Mouse (Mus musculus) liver, embryonic 11.5 days (tissue): ENCODE measurements around the gene D5Ertd579e. TPM values are rescaled to one million over a fixed set of nuclear protein-coding genes. Genes with fewer than 3 reads are reported as not detected.

ENCODE experiments used
- ATAC-seq: fragments of 200-750 bp; cut with Nextera tagmentation; replicated peaks from 2 replicates; pipeline ENCODE4 v1.8.0; 2017; ENCODE audit warnings: moderate number of reproducible peaks, mild to moderate bottlenecking, moderate TSS enrichment, moderate library complexity; ENCODE audit not compliant: low FRiP score
- DNase-seq: peaks from one replicate; pipeline ENCODE4 v3.0.0-alpha.2; 2017; ENCODE audit warnings: low spot score
- H3K27ac ChIP-seq: fragments of 300-500 bp; sonication (generic); 2 replicates; pipeline ENCODE4 v1.5.1; 2014; ENCODE audit warnings: mild to moderate bottlenecking, low read depth, low read length, control low read depth
- H3K27me3 ChIP-seq: fragments of 300-500 bp; sonication (generic); replicated peaks from 2 replicates; pipeline ENCODE4 v1.6.1; 2014; ENCODE audit warnings: low read length, mixed read lengths; ENCODE audit not compliant: control insufficient read depth, insufficient read depth
- H3K36me3 ChIP-seq: fragments of 300-500 bp; sonication (generic); 2 replicates; pipeline ENCODE4 v1.6.1; 2014; ENCODE audit warnings: mild to moderate bottlenecking, low read length, moderate library complexity, mixed read lengths; ENCODE audit not compliant: control insufficient read depth, insufficient read depth
- H3K4me1 ChIP-seq: fragments of 300-500 bp; sonication (generic); replicated peaks from 2 replicates; pipeline ENCODE4 v1.6.1; 2014; ENCODE audit warnings: low read length, mixed read lengths; ENCODE audit not compliant: control insufficient read depth, insufficient read depth
- H3K4me2 ChIP-seq: fragments of 300-500 bp; sonication (generic); 2 replicates; pipeline ENCODE4 v1.6.1; 2014; ENCODE audit warnings: mild to moderate bottlenecking, control low read depth, moderate library complexity
- H3K4me3 ChIP-seq: fragments of 300-500 bp; sonication (generic); 2 replicates; pipeline ENCODE4 v1.5.1; 2014; ENCODE audit warnings: low read depth, low read length, control low read depth
- H3K9ac ChIP-seq: fragments of 300-500 bp; sonication (generic); 2 replicates; pipeline ENCODE4 v1.6.1; 2014; ENCODE audit warnings: low read depth, low read length, control low read depth
- H3K9me3 ChIP-seq: fragments of 300-500 bp; sonication (generic); 2 replicates; pipeline ENCODE4 v1.6.1; 2016; ENCODE audit warnings: low read length, inconsistent platforms, mixed read lengths; ENCODE audit not compliant: control insufficient read depth
- WGBS: fragments of 180-500 bp; shearing (Covaris S2); extraction: QIAGEN DNeasy Blood & Tissue Kit; methylation state at CpG from one replicate; pipeline ENCODE4 v1.1.7; 2014; 5-methylcytosine and 5-hydroxymethylcytosine counted together
- polyA plus RNA-seq: library from polyadenylated mRNA; unstranded; fragments of >200 nt; fragmentation: Nextera tagmentation; extraction: Ambion mirVana; gene quantifications from 2 replicates; pipeline ENCODE4 v1.2.1, GENCODE M21; 2014

Gene D5Ertd579e
- polyA plus RNA-seq, 1 experiment from 2014 or later = 19.3 TPM

DNA sequence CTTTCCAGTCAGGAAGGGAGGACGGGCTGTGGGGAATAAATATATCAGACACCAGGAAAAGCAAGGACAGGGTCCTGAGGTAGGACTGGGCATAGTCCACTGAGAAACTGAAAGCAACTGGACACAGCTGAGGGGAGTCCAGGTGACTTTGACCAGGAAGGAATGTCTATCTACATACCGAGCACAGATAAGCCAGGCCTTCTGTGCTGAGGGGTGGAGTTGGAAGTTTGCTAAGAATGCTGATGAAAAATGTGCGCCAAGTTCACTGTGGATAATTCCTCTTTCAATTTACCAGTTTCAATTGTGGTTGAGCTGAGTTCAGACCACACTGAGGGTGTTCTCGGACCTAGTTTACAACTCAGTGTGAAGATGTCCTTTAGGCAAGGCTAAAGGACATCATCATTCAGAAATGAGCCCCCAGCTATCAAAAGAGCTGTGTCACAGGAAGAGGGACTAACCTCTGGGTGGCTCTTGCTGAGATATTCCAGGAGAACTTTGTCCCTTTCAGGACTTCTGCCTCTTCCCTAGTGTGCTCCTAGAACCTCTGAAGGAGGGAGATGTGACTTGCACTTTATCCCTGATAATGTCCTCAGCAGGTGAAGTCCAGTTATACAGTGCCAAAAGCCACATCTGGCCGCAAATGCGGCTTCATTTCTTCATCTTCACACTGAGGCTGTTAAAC is 5.3 kb upstream of the D5Ertd579e start:
- no peak overlapping the region for H3K4me2 ChIP-seq
- no peak overlapping the region for H3K4me3 ChIP-seq
- no peak overlapping the region for H3K9ac ChIP-seq
- WGBS = 65% methylated on average over 6 of the region's 6 CpGs
- ATAC-seq = no peak
- H3K9me3 ChIP-seq = no peaks in the 10 kb centered on the region
- no peaks in the 10 kb centered on the region for H3K36me3 ChIP-seq
- H3K27me3 ChIP-seq = no peaks in the 10 kb centered on the region
- DNase-seq = no peak
- peaks cover 16% of the 10 kb centered on the region for H3K4me1 ChIP-seq
- no peak overlapping the region for H3K27ac ChIP-seq

DNA sequence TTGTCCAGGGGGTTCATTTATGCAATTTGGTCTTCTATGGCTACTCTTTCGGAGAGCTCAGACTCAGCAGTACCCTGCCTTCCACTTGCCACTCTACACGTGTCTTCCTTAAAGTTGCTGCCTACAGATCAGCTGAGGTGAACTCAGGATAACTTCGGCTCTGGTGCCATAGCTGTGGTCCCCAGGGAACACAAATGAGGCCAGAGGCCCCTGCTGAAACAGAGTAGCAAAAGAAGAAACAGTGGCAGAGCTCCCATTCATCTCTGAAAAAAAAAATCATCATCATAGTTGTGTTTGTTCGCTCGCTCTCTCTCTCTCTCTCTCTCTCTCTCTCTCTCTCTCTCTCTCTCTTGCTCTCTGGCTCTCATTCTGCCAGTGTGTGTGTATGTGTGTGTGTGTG is 2.9 kb upstream of the D5Ertd579e start:
- Histone ChIP-seq H3K27me3 (no peaks in the 10 kb centered on the region), H3K4me1 (peaks cover 26% of the 10 kb centered on the region), H3K36me3 (no peaks in the 10 kb centered on the region), H3K27ac (no peak overlapping the region), H3K9me3 (no peaks in the 10 kb centered on the region), H3K4me3 (no peak overlapping the region), H3K4me2 (no peak overlapping the region), H3K9ac (no peak overlapping the region)
- ATAC-seq (no peak), DNase-seq (no peak)
- WGBS = 65% methylated on average over 5 of the region's 5 CpGs

DNA sequence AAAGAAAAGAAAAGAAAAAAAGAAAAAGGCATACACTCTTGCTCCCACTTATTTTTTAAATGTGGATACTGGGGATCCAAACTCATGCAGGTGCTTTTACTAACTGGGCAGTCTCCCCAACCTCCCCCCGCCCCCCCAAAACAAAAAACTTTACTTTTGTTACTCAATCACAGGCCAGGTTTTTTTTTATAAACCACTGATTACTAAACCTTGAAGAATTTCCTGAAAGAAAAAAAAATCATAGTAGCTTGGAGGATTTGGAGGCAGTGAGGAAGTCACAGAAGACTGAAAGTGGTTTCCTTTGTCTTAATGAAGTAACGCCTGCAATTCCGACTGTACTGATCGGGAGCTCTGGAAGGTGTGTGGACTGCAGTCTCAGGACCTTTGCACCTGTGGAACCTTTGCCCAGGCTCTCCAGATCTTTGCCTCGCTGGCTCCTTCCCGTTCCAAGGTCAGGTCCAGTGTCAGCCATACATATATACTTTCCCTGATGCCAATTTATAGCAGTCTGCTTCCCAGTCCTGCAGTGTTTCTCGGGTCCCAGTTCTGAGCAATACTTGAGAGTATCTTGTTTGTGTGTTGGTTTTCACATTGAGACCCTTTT is 2.3 kb upstream of the D5Ertd579e start:
- Histone ChIP-seq H3K9me3 (no peaks in the 10 kb centered on the region), H3K36me3 (no peaks in the 10 kb centered on the region), H3K27me3 (no peaks in the 10 kb centered on the region), H3K9ac (no peak overlapping the region), H3K4me2 (no peak overlapping the region), H3K4me1 (peaks cover 31% of the 10 kb centered on the region), H3K27ac (no peak overlapping the region), H3K4me3 (no peak overlapping the region)
- DNase-seq = no peak
- 64% methylated on average over 7 of the region's 7 CpGs for WGBS
- no peak for ATAC-seq

DNA sequence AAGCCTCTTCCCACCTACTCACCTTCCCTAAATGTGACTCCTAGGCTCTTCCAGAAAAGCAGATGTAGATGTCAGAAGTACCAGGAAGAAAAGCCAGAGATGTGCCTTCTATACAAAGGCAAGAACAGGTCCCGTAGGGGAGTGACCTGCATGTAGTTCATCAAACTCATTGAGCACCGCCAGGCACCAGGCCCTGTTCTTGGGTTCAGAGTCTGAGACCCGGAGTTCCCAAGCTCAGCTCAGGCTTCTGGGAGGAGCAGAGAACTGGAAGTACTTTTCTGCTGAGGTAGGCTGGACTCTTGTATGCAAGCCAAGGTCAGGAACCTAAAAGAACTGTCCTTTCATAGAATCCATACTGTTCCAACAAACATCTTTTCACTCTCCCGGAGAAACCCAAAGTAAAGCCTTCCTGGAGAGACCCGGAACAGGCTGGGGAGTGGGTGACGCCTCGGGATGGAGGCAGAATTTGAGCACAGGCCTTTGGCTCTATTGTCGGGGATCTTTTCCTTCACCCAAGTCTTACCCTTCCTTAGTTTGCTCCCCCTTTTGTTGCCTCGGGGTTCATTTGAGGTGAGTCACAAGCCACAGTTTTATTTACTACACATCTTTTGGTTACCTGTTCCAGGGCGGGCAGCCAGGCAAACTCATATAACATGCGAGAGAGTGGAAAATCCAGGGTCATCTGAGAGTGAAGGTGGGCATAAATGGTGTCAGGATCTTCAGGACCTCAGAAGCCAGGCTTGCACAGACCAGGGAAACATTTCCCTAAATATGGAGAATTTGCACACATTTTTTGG is 878 bp upstream of the D5Ertd579e start:
- peaks cover 31% of the 10 kb centered on the region for H3K4me1 ChIP-seq
- H3K27me3 ChIP-seq = no peaks in the 10 kb centered on the region
- DNase-seq (no peak), ATAC-seq (no peak)
- H3K27ac ChIP-seq = no peak overlapping the region
- H3K4me2 ChIP-seq = peak overlapping the region; percentile 84
- H3K36me3 ChIP-seq = no peaks in the 10 kb centered on the region
- no peaks in the 10 kb centered on the region for H3K9me3 ChIP-seq
- 75% methylated on average over 11 of the region's 11 CpGs for WGBS
- peak overlapping the region; percentile 86 for H3K9ac ChIP-seq
- H3K4me3 ChIP-seq = peak overlapping the region; percentile 87; the same call in 1 of the 2 replicates

DNA sequence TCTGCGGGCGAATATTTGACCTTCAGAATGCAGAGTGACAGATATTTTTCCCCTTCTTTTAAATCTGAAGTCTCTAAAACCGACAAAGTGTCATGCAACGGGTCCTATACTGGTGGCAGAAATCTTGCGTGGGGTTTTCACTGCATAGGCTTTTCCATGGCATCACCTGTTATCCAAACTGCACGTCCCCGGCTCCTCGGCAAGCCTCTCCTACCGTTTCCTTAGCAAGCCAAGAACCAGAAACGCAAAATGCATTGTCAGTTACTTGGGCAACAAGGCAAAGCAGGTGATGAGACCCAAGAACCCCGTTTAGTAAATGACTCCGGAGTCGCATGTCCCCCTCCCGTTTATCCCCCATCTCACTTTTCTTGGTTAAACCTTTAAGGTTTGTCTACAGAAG is 819 bp downstream of the D5Ertd579e start:
- Histone ChIP-seq H3K9me3 (no peaks in the 10 kb centered on the region), H3K4me1 (peaks cover 29% of the 10 kb centered on the region), H3K27ac (peak overlapping the region; percentile 93), H3K27me3 (no peaks in the 10 kb centered on the region), H3K9ac (peak overlapping the region; percentile 86), H3K4me2 (peak overlapping the region; percentile 84), H3K4me3 (peak overlapping the region; percentile 87), H3K36me3 (no peaks in the 10 kb centered on the region)
- WGBS = 6% methylated on average over 14 of the region's 14 CpGs
- peak; percentile 45 for DNase-seq
- ATAC-seq = no peak

DNA sequence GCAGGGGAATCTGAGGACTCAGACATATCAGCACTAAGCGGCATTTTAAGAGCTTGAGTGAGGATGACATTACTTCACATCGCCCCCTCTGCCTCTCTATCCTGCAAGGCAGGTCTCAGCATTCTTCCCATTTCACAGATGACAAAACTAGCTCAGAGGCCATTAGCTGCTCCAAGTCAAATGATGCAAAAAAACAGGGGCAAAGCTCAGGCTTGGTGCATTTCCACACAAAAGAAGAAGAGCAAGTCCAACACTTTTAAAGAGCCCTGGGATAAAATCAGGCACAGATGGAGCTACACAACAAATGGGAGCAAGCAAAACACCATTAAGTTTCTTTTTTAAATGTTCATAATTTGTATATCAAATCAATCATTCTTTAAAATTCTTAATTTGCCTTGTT is 2.2 kb downstream of the D5Ertd579e start:
- Histone ChIP-seq H3K9ac (no peak overlapping the region), H3K4me2 (peak overlapping the region; percentile 18; the same call in 1 of the 2 replicates), H3K27ac (no peak overlapping the region), H3K4me1 (peaks cover 24% of the 10 kb centered on the region), H3K27me3 (no peaks in the 10 kb centered on the region), H3K9me3 (no peaks in the 10 kb centered on the region), H3K4me3 (no peak overlapping the region), H3K36me3 (no peaks in the 10 kb centered on the region)
- WGBS = 91% methylated on average over 2 of the region's 2 CpGs
- DNase-seq (no peak), ATAC-seq (no peak)

DNA sequence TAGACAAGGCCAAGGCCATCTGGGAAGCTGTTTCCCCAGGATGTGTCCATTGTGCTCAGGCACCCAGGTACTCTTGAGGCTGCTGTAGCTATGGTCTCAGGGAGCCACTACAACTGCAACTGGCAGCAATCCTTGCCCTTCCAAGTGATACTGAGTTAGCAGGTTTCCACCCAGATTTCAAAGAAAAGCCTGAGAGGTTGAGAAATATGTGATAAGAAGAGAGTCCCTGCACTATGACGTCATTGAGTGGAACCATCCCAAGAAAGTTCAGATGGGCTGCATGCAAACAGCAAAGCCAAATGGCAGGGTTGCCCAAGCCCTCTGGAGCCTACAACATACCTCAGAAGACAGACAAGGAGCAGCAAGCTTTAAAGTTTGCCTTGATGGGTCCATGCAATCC is 4.4 kb downstream of the D5Ertd579e start:
- no peak overlapping the region for H3K27ac ChIP-seq
- H3K9me3 ChIP-seq = no peaks in the 10 kb centered on the region
- H3K27me3 ChIP-seq = no peaks in the 10 kb centered on the region
- no peak overlapping the region for H3K4me2 ChIP-seq
- peaks cover 21% of the 10 kb centered on the region for H3K4me1 ChIP-seq
- WGBS = 38% methylated on average over 1 of the region's 1 CpGs
- peaks cover 4% of the 10 kb centered on the region; the same call in 1 of the 2 replicates for H3K36me3 ChIP-seq
- ATAC-seq (no peak), DNase-seq (no peak)
- H3K4me3 ChIP-seq = no peak overlapping the region
- H3K9ac ChIP-seq = no peak overlapping the region

DNA sequence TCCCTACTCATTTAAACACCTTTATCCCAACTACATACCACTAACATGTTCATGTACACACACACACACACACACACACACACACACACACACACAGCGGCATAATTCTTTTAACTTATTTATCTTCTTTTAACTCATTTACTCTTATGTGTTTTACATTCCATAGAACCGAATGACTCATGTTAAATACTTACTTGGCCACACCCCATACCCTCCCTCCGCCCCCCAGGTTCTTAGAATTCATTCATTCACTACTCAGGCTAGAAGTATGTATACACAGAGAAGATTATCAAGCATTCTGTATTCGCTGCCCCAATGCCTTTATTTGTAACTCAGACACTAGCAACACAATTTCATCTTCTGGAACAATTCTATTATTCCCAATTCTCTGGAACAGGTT is 10.7 kb downstream of the D5Ertd579e start:
- Histone ChIP-seq H3K27ac (no peak overlapping the region), H3K4me3 (no peak overlapping the region), H3K27me3 (no peaks in the 10 kb centered on the region), H3K36me3 (peaks cover 4% of the 10 kb centered on the region; the same call in 1 of the 2 replicates), H3K4me2 (no peak overlapping the region), H3K9ac (no peak overlapping the region), H3K4me1 (no peaks in the 10 kb centered on the region; the same call in 1 of the 2 replicates), H3K9me3 (no peaks in the 10 kb centered on the region)
- DNase-seq = no peak
- 83% methylated on average over 4 of the region's 4 CpGs for WGBS
- no peak for ATAC-seq
